Mouse (Mus musculus) telencephalon, adult 2 months (tissue): ENCODE measurements around the gene Csk.
A peak's percentile ranks its signal among the peaks of the same experiment; 100 is the strongest.

Experiments used
- DNase-seq: peaks from one replicate; pipeline ENCODE4 v3.0.0-alpha.2; 2011; ENCODE audit warnings: low read depth, low spot score

Gene Csk

GRCm38 (mm10) chr9:57638651-57639459, 14.6 kb downstream of the Csk start:
- no peak for DNase-seq

GRCm38 (mm10) chr9:57637741-57638322, 15.6 kb downstream of the Csk start:
- DNase-seq: no peak

GRCm38 (mm10) chr9:57637272-57637671, 16.2 kb downstream of the Csk start:
- no peak for DNase-seq

- no peak for DNase-seq
These were observed 19.9 kb downstream of the Csk start for GRCm38 (mm10) chr9:57633481-57634024.

GRCm38 (mm10) chr9:57629118-57629874, 24.1 kb downstream of the Csk start:
- no peak for DNase-seq

GRCm38 (mm10) chr9:57628717-57629116, 24.7 kb downstream of the Csk start:
- DNase-seq: no peak

GRCm38 (mm10) chr9:57627892-57628291, 25.5 kb downstream of the Csk start:
- no peak for DNase-seq

GRCm38 (mm10) chr9:57627191-57627590, 26.2 kb downstream of the Csk start:
- no peak for DNase-seq

- DNase-seq: no peak
These were observed 27.5 kb downstream of the Csk start for GRCm38 (mm10) chr9:57625674-57626500.

GRCm38 (mm10) chr9:57624295-57624694, 29.1 kb downstream of the Csk start:
- no peak for DNase-seq

- DNase-seq: no peak
These were observed 32.8 kb downstream of the Csk start, which contains the start of gene Lman1l for GRCm38 (mm10) chr9:57620674-57621073. Gene Lman1l, minus strand, starts transcription at chr9:57620774.

GRCm38 (mm10) chr9:57618854-57619253, 34.6 kb downstream of the Csk start:
- no peak for DNase-seq

GRCm38 (mm10) chr9:57617556-57618169, 35.8 kb downstream of the Csk start:
- no peak for DNase-seq

- no peak for DNase-seq
These were observed 38.6 kb downstream of the Csk start for GRCm38 (mm10) chr9:57614786-57615185.

- DNase-seq: no peak
These were observed 39.5 kb downstream of the Csk start for GRCm38 (mm10) chr9:57613975-57614374.

GRCm38 (mm10) chr9:57612587-57612986, 40.8 kb downstream of the Csk start:
- no peak for DNase-seq

GRCm38 (mm10) chr9:57610359-57610826, 43.0 kb downstream of the Csk start:
- peak; percentile 54 for DNase-seq

GRCm38 (mm10) chr9:57609803-57610202, 43.6 kb downstream of the Csk start:
- no peak for DNase-seq

- no peak for DNase-seq
These were observed 47.1 kb downstream of the Csk start, which contains the start of gene Cplx3 for GRCm38 (mm10) chr9:57606139-57606851. Gene Cplx3, minus strand, starts transcription at chr9:57606281.

GRCm38 (mm10) chr9:57605503-57605902, 47.9 kb downstream of the Csk start:
- no peak for DNase-seq
